Mouse (Mus musculus) adrenal gland (tissue): ENCODE results near the gene Camta1.

Source experiments
- intact Hi-C: fragments of 180-260 bp; cut with DNase I; formaldehyde crosslinking; loops from one replicate; pipeline ENCODE4 v1.15.1; 2025

Gene Camta1

DNA sequence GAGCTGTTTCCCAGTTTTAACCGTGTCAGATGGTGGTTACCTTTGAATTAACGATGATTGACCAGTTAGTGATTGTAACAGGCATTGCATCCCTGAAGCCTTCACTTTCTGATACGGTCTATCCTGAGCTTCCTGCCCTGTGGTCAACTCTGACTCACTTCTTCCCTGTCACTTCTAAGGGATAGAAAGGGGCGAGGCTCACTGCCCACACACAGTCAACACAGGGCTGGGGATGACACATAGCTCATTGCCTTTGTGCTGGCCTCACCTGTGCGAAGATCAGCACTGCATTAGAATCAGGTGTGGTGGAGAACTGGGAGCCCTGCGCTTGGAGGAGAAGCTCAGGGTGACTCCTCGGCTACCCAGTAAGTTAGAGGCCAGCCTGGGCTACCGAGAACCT, 892.7 kb downstream of the Camta1 start:
- intact Hi-C loops: loop anchor here (5.0 kb wide), 1 partner anchor 42 kb away; no protein-coding TSS in a partner anchor

DNA sequence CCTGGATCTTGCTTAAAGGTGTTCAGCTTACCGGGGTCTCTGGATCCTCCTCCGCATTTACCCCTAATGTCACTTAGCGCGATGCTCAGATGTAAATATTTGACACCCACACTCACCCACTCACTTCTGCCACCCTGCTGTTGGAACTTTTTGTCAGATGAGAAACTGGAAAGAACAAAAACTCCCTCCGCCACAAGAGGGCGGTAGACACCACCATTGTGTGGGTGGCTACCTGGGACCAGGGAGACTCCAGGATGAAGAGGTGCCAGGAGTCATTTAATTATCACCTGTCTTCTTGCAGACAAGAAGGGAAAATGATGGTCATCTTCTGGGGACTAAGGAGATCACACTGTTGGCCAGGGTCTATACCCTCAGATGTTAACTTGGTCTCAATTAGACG, 895.1 kb downstream of the Camta1 start:
- intact Hi-C loops: loop anchor here (5.0 kb wide), 1 partner anchor 39 kb away; no protein-coding TSS in a partner anchor

DNA sequence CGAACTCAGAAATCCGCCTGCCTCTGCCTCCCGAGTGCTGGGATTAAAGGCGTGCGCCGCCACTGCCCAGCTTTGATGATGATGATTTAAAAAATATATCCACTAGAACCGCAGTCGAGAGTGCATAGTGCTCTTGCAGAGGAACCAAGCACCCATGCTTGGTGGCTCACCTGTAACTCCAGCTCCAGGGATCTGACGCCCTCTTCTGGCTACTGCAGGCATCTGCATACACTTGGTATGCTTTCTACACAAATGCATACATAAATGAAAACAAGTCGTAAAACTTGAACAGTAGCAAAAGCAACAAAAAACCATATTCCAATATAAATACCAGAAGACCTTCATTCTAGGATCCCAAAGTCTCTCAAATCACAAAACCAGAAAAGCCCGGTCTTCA, 896.1 kb downstream of the Camta1 start:
- intact Hi-C loops: loop anchor here (5.0 kb wide), 1 partner anchor 38 kb away; no protein-coding TSS in a partner anchor

DNA sequence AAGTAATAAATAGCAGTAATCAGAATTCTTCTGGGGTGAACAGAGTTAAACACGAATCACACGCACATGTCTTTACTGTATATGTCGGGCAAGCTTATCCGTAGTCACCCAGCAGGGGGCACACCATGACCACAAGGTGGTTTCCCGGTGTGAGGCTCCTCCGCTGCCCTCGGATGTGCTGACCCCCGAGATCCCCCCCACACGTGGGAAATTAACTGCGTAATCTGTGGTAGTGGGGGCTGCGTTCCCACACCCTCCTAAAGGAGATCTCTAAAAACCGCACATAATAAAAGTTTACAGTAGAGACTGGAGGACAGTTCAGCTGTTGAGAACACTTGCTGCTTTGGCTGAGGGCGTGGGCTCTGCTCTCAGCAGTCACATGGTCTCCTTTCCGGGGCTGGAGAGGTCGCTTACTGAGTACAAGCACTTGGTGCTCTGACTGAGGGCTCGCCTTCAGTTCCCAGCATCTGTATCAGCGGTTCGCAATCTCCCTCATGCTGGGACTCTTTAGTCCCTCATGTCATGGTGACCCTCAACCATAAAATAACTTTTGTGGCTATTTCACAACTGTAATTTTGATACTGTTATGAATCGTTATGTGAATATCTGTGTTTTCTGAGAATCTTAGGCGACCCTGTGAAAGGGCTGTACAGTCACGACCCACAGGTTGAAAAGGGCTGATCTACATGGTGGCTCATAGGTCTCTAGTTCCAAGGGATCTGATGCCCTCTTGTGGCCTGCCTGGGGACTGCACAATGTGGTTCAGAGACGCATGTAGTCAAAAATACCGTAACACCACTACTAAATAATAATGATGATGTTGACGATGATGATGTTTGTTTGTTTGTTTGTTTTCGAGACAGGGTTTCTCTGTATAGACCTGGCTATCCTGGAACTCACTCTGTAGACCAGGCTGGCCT, 896.8 kb downstream of the Camta1 start:
- intact Hi-C loops: loop anchor here (5.0 kb wide), 2 partner anchors 38 to 308 kb away; no protein-coding TSS in a partner anchor

DNA sequence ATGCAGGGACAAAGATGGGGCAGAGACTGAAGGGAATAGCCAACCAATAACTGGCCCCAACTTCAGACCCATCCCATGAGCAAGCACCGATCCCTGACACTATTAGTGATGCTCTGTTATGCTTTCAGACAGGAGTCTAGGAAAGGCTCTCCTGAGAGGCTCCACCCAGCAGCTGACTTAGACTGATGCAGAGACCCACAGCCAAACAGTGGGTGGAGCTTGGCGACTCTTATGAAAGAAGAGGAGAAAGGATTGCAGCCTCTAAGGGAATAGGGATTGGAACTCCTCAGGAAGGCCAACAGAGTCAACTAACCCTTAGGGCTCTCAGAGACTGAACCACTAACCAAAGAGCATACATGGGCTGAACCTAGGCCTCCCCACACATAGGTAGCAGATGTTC, 898.0 kb downstream of the Camta1 start:
- intact Hi-C loops: loop anchor here (5.0 kb wide), 1 partner anchor 306 kb away; no protein-coding TSS in a partner anchor

DNA sequence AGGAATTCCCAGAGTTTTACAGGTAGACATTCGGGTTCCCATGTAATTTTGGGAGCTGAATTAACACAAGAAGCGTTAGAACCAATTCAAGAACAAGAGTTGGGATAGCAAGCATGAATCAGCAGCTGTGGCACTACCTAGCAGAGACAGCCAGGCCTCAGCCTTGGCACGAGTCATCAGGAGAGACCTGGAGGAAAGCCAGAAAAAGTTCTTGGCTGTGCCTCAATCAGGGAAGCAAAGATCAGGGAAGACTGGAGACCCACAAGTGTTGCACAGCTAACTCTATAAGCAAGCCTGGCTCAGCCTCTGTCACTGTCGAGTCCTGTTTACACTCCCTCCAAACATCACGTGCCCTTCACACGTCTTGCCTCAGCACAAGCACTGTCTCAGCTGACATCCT, 899.4 kb downstream of the Camta1 start:
- intact Hi-C loops: loop anchor here (5.0 kb wide), 1 partner anchor 305 kb away; no protein-coding TSS in a partner anchor

DNA sequence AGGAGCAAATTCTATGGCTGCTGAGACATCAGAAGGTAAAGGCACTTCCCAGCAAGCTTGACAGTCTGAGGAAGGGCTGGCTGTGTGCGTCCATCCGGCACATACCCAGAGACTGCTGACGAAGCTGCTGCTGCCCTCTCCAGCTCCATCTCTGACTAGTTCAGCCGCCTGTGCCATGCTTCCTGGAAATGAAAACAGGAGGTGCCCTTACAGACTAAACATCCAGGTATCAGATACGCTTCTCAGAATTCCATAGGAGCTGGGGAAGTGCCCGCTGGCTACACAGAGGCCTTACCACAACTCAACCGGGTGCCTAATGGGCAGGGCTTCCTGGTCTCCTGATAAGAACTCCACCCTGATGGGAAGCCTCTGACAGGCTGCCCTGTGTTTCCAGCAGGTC, 903.1 kb downstream of the Camta1 start:
- intact Hi-C loops: no loop called here

DNA sequence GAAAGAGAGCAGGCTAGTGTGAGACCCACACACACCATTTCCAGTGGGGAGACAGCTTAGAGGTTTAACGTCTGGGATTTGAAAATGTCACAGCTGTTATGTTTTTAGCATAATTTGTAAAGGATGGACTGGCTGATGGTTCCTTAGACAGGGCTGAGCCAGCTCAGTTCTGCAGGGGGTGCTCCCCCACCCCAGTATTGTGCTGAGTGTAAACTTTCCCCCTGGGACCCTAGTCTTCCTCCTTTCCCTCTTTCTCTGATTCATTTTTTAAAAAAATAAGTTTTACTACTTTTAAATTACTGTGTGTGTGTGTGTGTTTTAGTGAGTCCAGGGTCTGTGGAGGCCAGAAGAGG, 904.6 kb downstream of the Camta1 start:
- intact Hi-C loops: no loop called here

DNA sequence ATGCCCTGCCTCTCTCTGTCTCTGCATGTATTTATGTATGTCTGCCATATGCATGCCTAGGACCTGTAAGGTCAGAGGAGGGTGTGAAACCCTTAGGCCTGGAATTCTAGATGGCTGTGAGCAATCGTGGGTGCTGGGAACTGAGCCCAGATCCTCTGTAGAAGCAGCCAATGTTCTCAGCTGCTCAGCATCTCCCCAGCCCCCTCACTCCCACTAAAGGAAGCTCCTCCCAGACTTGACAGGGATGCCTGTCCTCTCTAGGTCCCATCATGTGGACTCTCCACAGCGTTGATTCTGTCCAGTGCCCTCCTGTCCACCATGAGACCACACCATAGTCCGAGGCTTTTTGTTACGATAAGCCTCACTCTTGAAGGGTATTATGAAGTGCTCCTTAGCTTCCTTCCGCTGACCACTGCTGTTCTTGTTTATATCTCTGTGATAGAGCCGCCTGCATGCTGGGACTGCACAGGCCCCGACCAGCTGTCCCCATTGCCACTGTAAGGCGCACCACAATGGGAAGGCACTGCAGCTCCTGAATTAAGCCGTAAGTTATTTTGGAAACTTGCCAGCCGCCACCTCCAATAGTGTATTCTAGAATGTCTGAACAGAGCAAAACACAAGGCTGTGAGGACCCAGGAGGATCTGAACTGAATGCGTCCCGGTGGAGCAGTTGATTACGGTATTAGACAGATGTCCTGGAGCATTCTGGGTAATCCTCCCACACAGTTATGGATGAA, 905.1 kb downstream of the Camta1 start:
- intact Hi-C loops: no loop called here

DNA sequence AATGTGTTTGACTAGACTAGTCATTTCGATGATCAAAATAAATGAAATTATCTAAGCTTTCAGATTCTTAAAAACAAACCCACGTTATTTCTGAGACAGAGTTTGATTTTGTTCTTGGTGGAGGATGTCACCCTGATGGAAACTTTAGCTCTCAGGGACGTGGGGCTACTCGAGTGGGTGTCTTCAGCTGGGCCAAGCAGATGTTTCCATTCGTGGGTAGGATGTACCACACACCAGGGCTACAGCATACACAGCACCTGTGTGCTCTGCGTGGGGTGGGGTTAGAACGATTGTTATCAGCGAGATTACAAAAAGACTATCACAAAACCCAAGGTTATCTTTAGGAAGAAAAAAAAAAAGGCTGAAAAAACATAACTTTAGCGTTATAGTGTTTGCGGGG, 910.7 kb downstream of the Camta1 start:
- intact Hi-C loops: no loop called here

DNA sequence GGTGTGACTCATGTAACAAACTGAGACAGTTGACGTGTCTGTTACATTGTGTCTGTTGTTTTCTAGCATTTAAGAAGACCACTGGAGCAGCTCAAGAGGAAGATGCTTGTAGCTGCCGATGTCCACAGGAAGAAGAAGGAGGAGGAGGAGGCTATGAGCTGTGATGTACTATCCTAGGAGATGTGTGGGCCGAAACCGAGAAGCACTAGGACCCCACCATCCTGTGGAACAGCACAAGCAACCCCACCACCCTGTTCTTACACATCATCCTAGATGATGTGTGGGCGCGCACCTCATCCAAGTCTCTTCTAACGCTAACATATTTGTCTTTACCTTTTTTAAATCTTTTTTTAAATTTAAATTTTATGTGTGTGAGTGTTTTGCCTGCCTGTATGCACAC, 917.0 kb downstream of the Camta1 start:
- intact Hi-C loops: no loop called here

DNA sequence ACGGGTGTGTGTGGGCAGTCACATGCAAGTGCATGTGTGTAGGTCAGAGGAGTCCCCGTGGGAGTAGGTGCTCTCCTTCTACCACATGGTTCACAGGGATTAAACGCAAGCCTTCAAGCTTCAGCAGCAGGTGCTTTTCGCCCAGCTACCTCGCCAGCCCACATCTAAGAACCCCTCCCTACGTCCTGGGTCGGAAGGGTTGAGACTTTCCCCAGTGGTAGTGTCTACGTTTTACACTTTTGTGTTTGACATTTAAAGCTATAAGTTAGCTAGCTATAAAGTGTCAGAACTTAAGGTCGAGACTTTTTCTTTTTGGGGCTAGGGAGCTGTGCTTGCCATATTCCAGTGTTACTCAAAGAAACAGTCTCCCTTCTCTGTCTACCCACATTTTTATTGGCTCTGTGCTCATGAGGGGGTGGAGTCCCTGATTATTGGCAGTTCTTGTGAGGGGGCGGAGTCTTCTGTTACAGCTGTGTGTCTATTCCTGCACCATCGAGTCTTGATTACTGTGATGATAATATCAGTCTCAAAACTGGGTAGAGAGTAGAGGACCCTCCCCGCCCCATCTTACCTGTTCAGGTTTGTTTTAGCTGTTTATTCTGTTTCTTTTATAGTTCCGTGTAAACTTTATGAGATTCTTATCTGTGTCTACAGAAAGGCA, 921.6 kb downstream of the Camta1 start:
- intact Hi-C loops: no loop called here

DNA sequence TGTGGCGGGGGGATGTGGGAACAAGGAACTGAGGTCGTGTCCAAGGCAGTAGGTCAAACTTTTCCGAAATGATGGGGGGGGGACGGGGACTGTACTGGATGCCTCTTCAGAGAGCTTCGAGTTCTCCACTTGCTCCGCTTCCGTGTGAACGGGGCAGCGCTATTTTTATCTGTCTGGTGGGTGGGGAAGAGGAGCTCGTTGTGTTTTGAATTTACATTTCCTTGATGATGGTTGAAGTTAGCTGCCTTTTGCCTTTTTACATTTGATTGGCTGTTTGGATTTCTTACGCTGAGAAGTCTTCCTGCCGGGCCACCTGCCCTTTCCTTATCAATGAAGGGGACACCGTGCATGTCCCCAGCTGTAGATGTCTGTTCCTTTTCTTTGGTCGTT, 923.6 kb downstream of the Camta1 start:
- intact Hi-C loops: no loop called here

DNA sequence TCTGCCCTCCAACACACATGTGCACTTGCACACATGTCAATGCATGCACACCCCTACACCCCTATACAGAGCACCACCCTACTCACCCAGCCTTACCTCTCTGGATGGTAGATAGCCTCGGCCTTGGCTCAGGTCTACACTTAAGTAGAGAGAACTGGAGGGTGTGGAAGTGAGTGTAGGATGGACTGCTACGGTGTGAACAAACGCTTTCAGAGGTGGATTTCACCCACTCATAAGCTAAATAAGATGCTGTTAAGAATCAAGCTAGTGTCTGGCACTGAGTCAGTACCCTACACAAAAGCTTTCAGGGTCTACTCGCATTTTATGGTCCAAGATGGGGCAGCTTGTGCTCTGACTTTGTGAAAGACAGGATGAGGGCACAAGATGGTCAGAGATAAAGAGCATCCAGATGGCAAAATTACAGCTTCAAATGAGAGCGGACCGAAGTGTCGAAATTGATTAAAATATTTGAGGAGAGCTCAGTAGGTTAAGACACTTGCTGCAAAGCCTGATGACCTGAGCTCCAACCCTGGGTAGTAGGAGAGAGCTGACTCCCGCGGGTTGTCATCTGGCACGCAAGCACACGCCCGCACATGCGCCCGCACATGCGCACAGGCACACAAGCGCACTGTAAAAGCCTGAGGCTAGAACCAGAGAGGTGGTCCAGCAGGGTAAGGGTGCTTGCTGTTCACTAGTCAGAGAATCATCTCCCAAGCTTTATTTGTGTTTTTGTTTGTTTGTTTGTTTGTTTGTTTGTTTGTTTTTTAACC, 924.2 kb downstream of the Camta1 start:
- intact Hi-C loops: no loop called here

DNA sequence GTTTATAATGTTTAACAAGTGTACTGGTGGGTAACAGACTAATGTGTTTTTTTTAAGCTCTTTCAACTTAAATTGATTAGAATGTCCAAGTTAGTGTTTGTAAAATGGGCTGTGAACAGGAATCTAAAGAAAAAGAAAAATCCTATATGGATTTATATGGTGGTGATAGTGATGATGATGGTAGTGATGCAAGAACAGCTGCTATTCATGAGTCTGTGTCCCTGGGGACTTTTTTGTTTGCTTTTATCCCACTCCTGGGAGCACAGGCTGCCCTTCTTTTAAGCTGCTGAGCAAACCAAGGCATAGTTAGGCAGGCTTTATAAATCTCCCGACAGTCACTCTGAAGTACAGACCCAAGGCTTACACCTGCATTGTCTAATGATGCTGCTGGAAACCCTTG, 928.2 kb downstream of the Camta1 start:
- intact Hi-C loops: no loop called here

DNA sequence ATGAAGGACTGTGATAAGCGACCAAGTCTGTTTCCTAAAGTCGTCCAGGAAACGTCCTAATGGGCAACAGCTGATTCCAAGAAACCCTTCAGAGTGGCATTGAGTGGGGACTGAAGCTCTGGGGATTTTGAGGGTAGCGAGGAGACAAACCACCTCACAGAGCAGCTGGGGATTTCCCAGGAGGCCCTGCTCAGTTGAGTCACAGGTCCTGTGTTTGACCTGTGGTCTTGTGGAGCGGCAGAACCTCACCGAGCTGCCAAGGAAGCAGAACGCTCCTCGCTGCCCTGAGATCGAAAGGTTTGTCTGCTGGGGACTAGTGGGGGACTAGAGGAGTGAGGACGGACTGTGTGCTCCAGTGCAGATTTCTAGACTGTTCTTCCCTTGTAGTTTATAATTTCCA, 933.9 kb downstream of the Camta1 start:
- intact Hi-C loops: loop anchor here (5.0 kb wide), 1 partner anchor 40 kb away; no protein-coding TSS in a partner anchor

DNA sequence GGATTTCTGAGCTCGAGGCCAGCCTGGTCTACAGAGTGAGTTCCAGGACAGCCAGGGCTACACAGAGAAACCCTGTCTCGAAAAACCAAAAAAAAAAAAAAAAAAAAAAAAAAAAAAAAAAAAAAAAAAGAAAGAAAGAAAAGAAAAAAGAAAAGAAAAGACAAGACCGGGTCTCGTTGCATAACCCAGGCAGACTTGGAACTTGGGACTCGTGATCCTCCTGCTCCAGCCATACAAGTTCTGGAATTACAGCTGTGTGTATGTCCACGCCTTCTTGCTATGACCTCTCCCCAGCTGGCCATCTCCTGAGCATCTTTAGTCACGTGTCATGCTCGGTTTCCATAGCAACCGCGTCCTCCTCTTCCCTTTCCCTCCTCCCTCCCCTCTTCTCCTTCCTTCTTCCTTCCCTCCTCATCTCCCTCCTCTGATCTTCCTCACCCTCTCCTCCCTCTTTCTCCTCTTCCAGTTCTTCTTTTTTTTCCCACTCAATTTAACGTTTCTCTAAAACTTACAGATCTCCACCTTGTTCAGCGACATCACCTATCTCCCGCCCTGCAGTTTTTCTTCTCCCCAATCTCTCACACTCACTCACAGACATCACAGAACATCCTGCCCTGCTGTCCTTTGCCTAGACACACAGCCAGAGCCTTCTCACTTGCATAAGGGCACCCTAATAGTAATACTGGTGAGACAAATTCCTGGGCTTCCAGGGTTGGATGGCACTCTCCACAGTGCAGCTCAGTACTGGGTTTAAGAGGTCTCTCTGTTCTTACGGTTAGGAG, 934.6 kb downstream of the Camta1 start:
- intact Hi-C loops: loop anchor here (5.0 kb wide), 1 partner anchor 40 kb away; no protein-coding TSS in a partner anchor

DNA sequence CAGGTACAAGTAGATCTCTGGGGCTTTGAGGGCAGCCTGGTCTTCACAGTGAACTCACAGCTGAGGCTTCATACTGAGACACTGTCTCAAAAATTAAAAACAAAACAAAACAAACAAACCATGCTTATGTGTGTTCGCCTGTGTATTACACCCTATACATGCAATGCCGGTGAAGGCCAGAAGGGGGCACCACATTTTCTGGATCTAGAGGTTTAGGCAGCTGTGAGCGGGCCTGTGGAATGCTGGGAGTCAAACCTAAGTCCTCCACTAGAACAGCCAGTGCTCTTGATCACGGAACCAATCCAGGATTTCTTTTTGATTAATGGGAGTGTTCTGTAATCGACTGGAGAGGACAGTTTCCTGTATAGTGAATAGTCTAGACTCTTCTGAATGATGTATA, 935.8 kb downstream of the Camta1 start:
- intact Hi-C loops: loop anchor here (5.0 kb wide), 1 partner anchor 41 kb away; no protein-coding TSS in a partner anchor

DNA sequence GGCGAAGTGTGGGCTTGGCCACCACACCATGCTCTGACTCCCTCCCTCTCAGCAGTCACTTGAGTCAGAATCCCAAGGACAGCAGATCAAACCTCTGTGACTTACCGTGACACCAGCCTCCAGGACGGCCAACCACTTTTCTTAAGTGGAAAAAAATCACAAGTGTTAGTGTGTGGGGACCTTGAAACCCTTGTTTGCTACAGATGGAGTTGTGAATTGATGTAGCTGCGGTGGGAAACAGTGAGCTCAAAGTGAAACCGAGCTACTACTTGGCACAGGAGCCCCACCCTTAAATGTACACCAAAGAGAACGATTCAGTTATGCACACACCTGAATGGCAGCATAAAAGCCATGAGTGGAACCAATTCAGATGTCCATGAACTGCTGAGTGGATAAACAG, 936.7 kb downstream of the Camta1 start:
- intact Hi-C loops: loop anchor here (5.0 kb wide), 1 partner anchor 42 kb away; no protein-coding TSS in a partner anchor

DNA sequence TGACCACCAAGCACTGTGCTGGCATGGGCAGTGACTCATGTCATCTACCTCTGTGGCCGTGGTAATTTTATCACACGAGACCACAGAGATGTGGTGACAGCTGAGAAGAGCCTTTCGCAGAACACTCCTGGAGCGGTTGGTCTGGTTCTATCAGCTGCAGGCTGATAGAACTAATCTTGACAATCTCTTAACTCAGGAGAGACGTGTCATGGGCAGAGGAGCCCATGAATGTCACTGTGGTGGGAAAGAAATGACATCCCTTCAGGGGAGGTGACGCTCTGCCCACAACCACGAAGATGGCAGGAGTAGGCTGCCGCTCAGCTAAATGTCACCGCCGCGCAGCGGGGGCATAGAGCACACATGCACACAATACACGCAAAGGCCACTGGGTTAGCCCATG, 937.4 kb downstream of the Camta1 start:
- intact Hi-C loops: no loop called here
